In genomic region chr6:138139930-138140329, GRCm38 (mm10) we compare ENCODE assay signal across 7 mouse cellular contexts. TPM values are rescaled to one million over a fixed set of nuclear protein-coding genes. Genes with fewer than 3 reads are reported as not detected.
DNase-seq lines count a peak whose midpoint lies in the region; ATAC-seq and TF ChIP-seq lines count a peak whose summit lies in the region.

TSS of gene Mgst1 (plus strand) at chr6:138140316.

- WGBS in forebrain, embryonic 12.5 days: 3% methylated on average over 5 of the region's 5 CpGs
- 3% methylated on average over 5 of the region's 5 CpGs for WGBS in liver, embryonic 15.5 days (ENCODE audit: insufficient replicate concordance)
- WGBS in neural tube, embryonic 15.5 days: under 1% methylated on average over 5 of the region's 5 CpGs

- peak within 1 kb of the TSS; percentile 54 for H3K4me3 ChIP-seq in ES-Bruce4 (ENCODE audit: low read depth, low read length)
- peak within 1 kb of the TSS; percentile 46 for H3K4me3 ChIP-seq in forebrain, embryonic 12.5 days (replicated peaks)
- H3K4me3 ChIP-seq in liver, embryonic 15.5 days (replicated peaks): peak within 1 kb of the TSS; percentile 55
- H3K4me3 ChIP-seq in neural tube, embryonic 15.5 days (replicated peaks): peak within 1 kb of the TSS; percentile 43

- no peaks in the 10 kb centered on the region for H3K9me3 ChIP-seq in ES-Bruce4 (replicated peaks; ENCODE audit: control insufficient read depth, insufficient read depth, low read length, poor library complexity, severe bottlenecking)
- H3K9me3 ChIP-seq in forebrain, embryonic 12.5 days: no peaks in the 10 kb centered on the region
- H3K9me3 ChIP-seq in liver, embryonic 15.5 days (replicated peaks): no peaks in the 10 kb centered on the region
- no peaks in the 10 kb centered on the region for H3K9me3 ChIP-seq in neural tube, embryonic 15.5 days (replicated peaks)

- no peaks in the 10 kb centered on the region for H3K4me1 ChIP-seq in ES-Bruce4 (ENCODE audit: control insufficient read depth, insufficient read depth, low read length)
- H3K4me1 ChIP-seq in forebrain, embryonic 12.5 days: peaks cover 17% of the 10 kb centered on the region; the same call in 1 of the 2 replicates
- no peaks in the 10 kb centered on the region; the same call in 1 of the 2 replicates for H3K4me1 ChIP-seq in liver, embryonic 15.5 days (replicated peaks)
- H3K4me1 ChIP-seq in neural tube, embryonic 15.5 days: peaks cover 11% of the 10 kb centered on the region

- TF ChIP-seq EP300 in ES-Bruce4 (IDR thresholded peaks at IDR 0.05; ENCODE audit: insufficient read depth, low read depth, low read length): no peak

- no peaks in the 10 kb centered on the region for H3K36me3 ChIP-seq in ES-Bruce4 (ENCODE audit: control insufficient read depth, insufficient read depth, low read length, poor library complexity, severe bottlenecking)
- H3K36me3 ChIP-seq in forebrain, embryonic 12.5 days (replicated peaks): no peaks in the 10 kb centered on the region
- no peaks in the 10 kb centered on the region for H3K36me3 ChIP-seq in liver, embryonic 15.5 days (replicated peaks)
- no peaks in the 10 kb centered on the region for H3K36me3 ChIP-seq in neural tube, embryonic 15.5 days

- H3K4me2 ChIP-seq in forebrain, embryonic 12.5 days: peak within 1 kb of the TSS; percentile 64
- peak within 1 kb of the TSS; percentile 52 for H3K4me2 ChIP-seq in liver, embryonic 15.5 days
- H3K4me2 ChIP-seq in neural tube, embryonic 15.5 days: peak within 1 kb of the TSS; percentile 75

- TF ChIP-seq POLR2A in ES-Bruce4 (IDR thresholded peaks at IDR 0.05; ENCODE audit: insufficient read depth, low read length): no peak

- no peak within 1 kb of the TSS for H3K9ac ChIP-seq in ES-Bruce4 (ENCODE audit: low read depth, poor library complexity, severe bottlenecking)
- peak within 1 kb of the TSS; percentile 59 for H3K9ac ChIP-seq in forebrain, embryonic 12.5 days
- H3K9ac ChIP-seq in liver, embryonic 15.5 days: no peak within 1 kb of the TSS
- H3K9ac ChIP-seq in neural tube, embryonic 15.5 days (replicated peaks): peak within 1 kb of the TSS; percentile 8; the same call in 1 of the 2 replicates

- DNase-seq in 3T3-L1 (ENCODE audit: low read depth, low spot score): peak; percentile 39

- ATAC-seq in forebrain, embryonic 12.5 days (ENCODE audit: low FRiP score): peak; percentile 25; the same call in 1 of the 2 replicates
- peak; percentile 69 to 73 for ATAC-seq in hematopoietic stem cell, adult 5-6 weeks (replicated peaks in 1 of 2; ENCODE audit: insufficient read depth in 1 of 2, low FRiP score in 2 of 2, low TSS enrichment in 1 of 2, low read depth in 1 of 2, poor library complexity in 2 of 2, severe bottlenecking in 2 of 2)
- ATAC-seq in liver, embryonic 15.5 days (ENCODE audit: insufficient read depth): peak; percentile 74
- ATAC-seq in neural tube, embryonic 15.5 days (ENCODE audit: low FRiP score): no peak
- no peak for ATAC-seq in activated CD4-positive, CD25-positive, alpha-beta regulatory T cell, adult 4 months

- no peak for TF ChIP-seq CTCF in ES-Bruce4 (IDR thresholded peaks at IDR 0.05; ENCODE audit: low read depth, low read length)

- H3K27ac ChIP-seq in ES-Bruce4 (ENCODE audit: insufficient read depth, low read length): no peak within 1 kb of the TSS
- no peak within 1 kb of the TSS for H3K27ac ChIP-seq in forebrain, embryonic 12.5 days
- peak within 1 kb of the TSS; percentile 76 for H3K27ac ChIP-seq in liver, embryonic 15.5 days (replicated peaks)
- peak within 1 kb of the TSS; percentile 45 for H3K27ac ChIP-seq in neural tube, embryonic 15.5 days (replicated peaks)

- H3K27me3 ChIP-seq in ES-Bruce4 (ENCODE audit: control insufficient read depth, insufficient read depth, low read length, poor library complexity, severe bottlenecking): no peaks in the 10 kb centered on the region
- no peaks in the 10 kb centered on the region for H3K27me3 ChIP-seq in forebrain, embryonic 12.5 days
- no peaks in the 10 kb centered on the region for H3K27me3 ChIP-seq in liver, embryonic 15.5 days
- H3K27me3 ChIP-seq in neural tube, embryonic 15.5 days (replicated peaks): 0 out of 2 replicates have a peak, but pooled peaks cover 5% of the 10 kb centered on the region

RNA-seq across cellular contexts. Expression of gene Mgst1, which starts in this region (rescaled TPM):
- 7.2 and 11.4 TPM in 2 replicates for polyA plus RNA-seq in ES-Bruce4 (2011; ENCODE audit: insufficient read depth, insufficient read length, low read depth, missing spikeins)
- polyA plus RNA-seq in forebrain, embryonic 12.5 days (2016; fragmentation: Nextera tagmentation; extraction: Ambion mirVana): 40.0 and 45.4 TPM in 2 replicates
- total RNA-seq in hematopoietic stem cell, adult 5-6 weeks (2017): 32.8 and 85.5 TPM in 2 replicates
- 404 and 429 TPM in 2 replicates for polyA plus RNA-seq in liver, embryonic 15.5 days (2015; fragmentation: Nextera tagmentation; extraction: Ambion mirVana)
- 101 and 107 TPM in 2 replicates for polyA plus RNA-seq in neural tube, embryonic 15.5 days (2015; fragmentation: Nextera tagmentation; extraction: Ambion mirVana)
- polyA plus RNA-seq in activated CD4-positive, CD25-positive, alpha-beta regulatory T cell, adult 4 months (2017; shearing (Covaris generic)): 1 to 10 TPM in 1 of 2 experiments, not detected in 1; 2.2 TPM

Comparison
In these comparisons a context has a peak if more than half of its experiments do, and no peak if none do; other contexts are left out.
1. H3K27ac ChIP-seq: peak in liver, embryonic 15.5 days (single experiment) and neural tube, embryonic 15.5 days (single experiment); none in ES-Bruce4 (single experiment) and forebrain, embryonic 12.5 days (single experiment).
2. H3K9ac ChIP-seq: peak in forebrain, embryonic 12.5 days (single experiment) and neural tube, embryonic 15.5 days (single experiment); none in ES-Bruce4 (single experiment) and liver, embryonic 15.5 days (single experiment).
3. ATAC-seq: peak in forebrain, embryonic 12.5 days (single experiment), hematopoietic stem cell, adult 5-6 weeks (2 of 2) and liver, embryonic 15.5 days (single experiment); none in neural tube, embryonic 15.5 days (single experiment) and activated CD4-positive, CD25-positive, alpha-beta regulatory T cell, adult 4 months (single experiment).
4. Peak in every context shown above with its lines, with median percentiles within 50 percentile points of each other: H3K4me3 ChIP-seq and H3K4me2 ChIP-seq.